Mouse (Mus musculus): ENCODE data around the gene Ism1. TPM values are rescaled to one million over a fixed set of nuclear protein-coding genes. Genes with fewer than 3 reads are reported as not detected.
A peak's percentile ranks its signal among the peaks of the same experiment; 100 is the strongest.

Ism1 gene
- polyA plus RNA-seq, 1 experiment from 2014 or later: 0.56 TPM

- H3K27me3 ChIP-seq (ENCODE audit: control insufficient read depth, insufficient read depth, low read length): no peaks in the 10 kb centered on the region
- H3K4me3 ChIP-seq (ENCODE audit: low read depth, low read length): no peak overlapping the region
- no peak overlapping the region for H3K27ac ChIP-seq (ENCODE audit: low read depth, low read length)
- 83% methylated on average over 3 of the region's 3 CpGs for WGBS
- H3K36me3 ChIP-seq (ENCODE audit: control insufficient read depth, insufficient read depth, low read length): no peaks in the 10 kb centered on the region
- no peaks in the 10 kb centered on the region for H3K4me1 ChIP-seq (ENCODE audit: control insufficient read depth, insufficient read depth, low read length)
- DNase-seq (ENCODE audit: low spot score, missing footprints): no peak
- H3K4me2 ChIP-seq: no peak overlapping the region
- H3K9ac ChIP-seq (ENCODE audit: low read length): no peak overlapping the region
- no peaks in the 10 kb centered on the region for H3K9me3 ChIP-seq (ENCODE audit: control insufficient read depth, low read length)
- ATAC-seq (ENCODE audit: low FRiP score): no peak
Measured at GRCm38 (mm10) chr2:139725328-139725727, 47.4 kb downstream of the Ism1 start.

- Histone ChIP-seq H3K27me3 (ENCODE audit: control insufficient read depth, insufficient read depth, low read length) (no peaks in the 10 kb centered on the region), H3K4me1 (ENCODE audit: control insufficient read depth, insufficient read depth, low read length) (no peaks in the 10 kb centered on the region), H3K36me3 (ENCODE audit: control insufficient read depth, insufficient read depth, low read length) (no peaks in the 10 kb centered on the region), H3K4me2 (no peak overlapping the region), H3K9me3 (ENCODE audit: control insufficient read depth, low read length) (no peaks in the 10 kb centered on the region), H3K9ac (ENCODE audit: low read length) (no peak overlapping the region), H3K4me3 (ENCODE audit: low read depth, low read length) (no peak overlapping the region), H3K27ac (ENCODE audit: low read depth, low read length) (no peak overlapping the region)
- WGBS: 85% methylated on average over 2 of the region's 2 CpGs
- ATAC-seq (ENCODE audit: low FRiP score): no peak
- DNase-seq (ENCODE audit: low spot score, missing footprints): no peak
Measured at GRCm38 (mm10) chr2:139728060-139728459, 50.1 kb downstream of the Ism1 start.

- Histone ChIP-seq H3K36me3 (ENCODE audit: control insufficient read depth, insufficient read depth, low read length) (no peaks in the 10 kb centered on the region), H3K4me2 (no peak overlapping the region), H3K27me3 (ENCODE audit: control insufficient read depth, insufficient read depth, low read length) (no peaks in the 10 kb centered on the region), H3K4me3 (ENCODE audit: low read depth, low read length) (no peak overlapping the region), H3K27ac (ENCODE audit: low read depth, low read length) (no peak overlapping the region), H3K9ac (ENCODE audit: low read length) (no peak overlapping the region), H3K9me3 (ENCODE audit: control insufficient read depth, low read length) (no peaks in the 10 kb centered on the region), H3K4me1 (ENCODE audit: control insufficient read depth, insufficient read depth, low read length) (no peaks in the 10 kb centered on the region)
- ATAC-seq (ENCODE audit: low FRiP score) (no peak), DNase-seq (ENCODE audit: low spot score, missing footprints) (no peak)
- 86% methylated on average over 5 of the region's 5 CpGs for WGBS
Measured at GRCm38 (mm10) chr2:139729377-139729776, 51.4 kb downstream of the Ism1 start.

- DNase-seq (ENCODE audit: low spot score, missing footprints) (no peak), ATAC-seq (ENCODE audit: low FRiP score) (no peak)
- H3K4me2 ChIP-seq: no peak overlapping the region
- no peak overlapping the region for H3K27ac ChIP-seq (ENCODE audit: low read depth, low read length)
- WGBS: 94% methylated on average over 1 of the region's 1 CpGs
- H3K4me3 ChIP-seq (ENCODE audit: low read depth, low read length): no peak overlapping the region
- H3K4me1 ChIP-seq (ENCODE audit: control insufficient read depth, insufficient read depth, low read length): peaks cover 7% of the 10 kb centered on the region
- H3K9ac ChIP-seq (ENCODE audit: low read length): no peak overlapping the region
- no peaks in the 10 kb centered on the region for H3K36me3 ChIP-seq (ENCODE audit: control insufficient read depth, insufficient read depth, low read length)
- no peaks in the 10 kb centered on the region for H3K27me3 ChIP-seq (ENCODE audit: control insufficient read depth, insufficient read depth, low read length)
- no peaks in the 10 kb centered on the region for H3K9me3 ChIP-seq (ENCODE audit: control insufficient read depth, low read length)
Measured at GRCm38 (mm10) chr2:139742381-139742780, 64.4 kb downstream of the Ism1 start.

GRCm38 (mm10) chr2:139757021-139757420 is 79.0 kb downstream of the Ism1 start:
- peak; percentile 95 for ATAC-seq (ENCODE audit: low FRiP score)
- no peak overlapping the region for H3K9ac ChIP-seq (ENCODE audit: low read length)
- 72% methylated on average over 8 of the region's 8 CpGs for WGBS
- H3K4me3 ChIP-seq (ENCODE audit: low read depth, low read length): no peak overlapping the region
- H3K9me3 ChIP-seq (ENCODE audit: control insufficient read depth, low read length): no peaks in the 10 kb centered on the region
- H3K27me3 ChIP-seq (ENCODE audit: control insufficient read depth, insufficient read depth, low read length): no peaks in the 10 kb centered on the region
- H3K4me2 ChIP-seq: no peak overlapping the region
- peak; percentile 80 for DNase-seq (ENCODE audit: low spot score, missing footprints)
- no peak overlapping the region for H3K27ac ChIP-seq (ENCODE audit: low read depth, low read length)
- no peaks in the 10 kb centered on the region for H3K4me1 ChIP-seq (ENCODE audit: control insufficient read depth, insufficient read depth, low read length)
- H3K36me3 ChIP-seq (ENCODE audit: control insufficient read depth, insufficient read depth, low read length): no peaks in the 10 kb centered on the region

- no peaks in the 10 kb centered on the region for H3K9me3 ChIP-seq (ENCODE audit: control insufficient read depth, low read length)
- H3K36me3 ChIP-seq (ENCODE audit: control insufficient read depth, insufficient read depth, low read length): no peaks in the 10 kb centered on the region
- 94% methylated on average over 1 of the region's 1 CpGs for WGBS
- no peaks in the 10 kb centered on the region for H3K27me3 ChIP-seq (ENCODE audit: control insufficient read depth, insufficient read depth, low read length)
- no peak overlapping the region for H3K9ac ChIP-seq (ENCODE audit: low read length)
- H3K27ac ChIP-seq (ENCODE audit: low read depth, low read length): no peak overlapping the region
- DNase-seq (ENCODE audit: low spot score, missing footprints) (peak; percentile 19), ATAC-seq (ENCODE audit: low FRiP score) (peak; percentile 51; the same call in 1 of the 2 replicates)
- no peak overlapping the region for H3K4me2 ChIP-seq
- no peak overlapping the region for H3K4me3 ChIP-seq (ENCODE audit: low read depth, low read length)
- no peaks in the 10 kb centered on the region for H3K4me1 ChIP-seq (ENCODE audit: control insufficient read depth, insufficient read depth, low read length)
Measured at GRCm38 (mm10) chr2:139757456-139757855, 79.5 kb downstream of the Ism1 start.

GRCm38 (mm10) chr2:139764355-139764754 is 86.4 kb downstream of the Ism1 start:
- Histone ChIP-seq H3K9ac (ENCODE audit: low read length) (no peak overlapping the region), H3K4me1 (ENCODE audit: control insufficient read depth, insufficient read depth, low read length) (no peaks in the 10 kb centered on the region), H3K4me3 (ENCODE audit: low read depth, low read length) (no peak overlapping the region), H3K4me2 (no peak overlapping the region), H3K27ac (ENCODE audit: low read depth, low read length) (no peak overlapping the region), H3K27me3 (ENCODE audit: control insufficient read depth, insufficient read depth, low read length) (no peaks in the 10 kb centered on the region), H3K36me3 (ENCODE audit: control insufficient read depth, insufficient read depth, low read length) (no peaks in the 10 kb centered on the region), H3K9me3 (ENCODE audit: control insufficient read depth, low read length) (no peaks in the 10 kb centered on the region)
- WGBS: 84% methylated on average over 5 of the region's 5 CpGs
- ATAC-seq (ENCODE audit: low FRiP score) (no peak), DNase-seq (ENCODE audit: low spot score, missing footprints) (no peak)

- no peak overlapping the region for H3K4me3 ChIP-seq (ENCODE audit: low read depth, low read length)
- no peaks in the 10 kb centered on the region for H3K27me3 ChIP-seq (ENCODE audit: control insufficient read depth, insufficient read depth, low read length)
- no peak overlapping the region for H3K9ac ChIP-seq (ENCODE audit: low read length)
- H3K4me2 ChIP-seq: no peak overlapping the region
- WGBS: 85% methylated on average over 8 of the region's 8 CpGs
- no peaks in the 10 kb centered on the region for H3K4me1 ChIP-seq (ENCODE audit: control insufficient read depth, insufficient read depth, low read length)
- H3K36me3 ChIP-seq (ENCODE audit: control insufficient read depth, insufficient read depth, low read length): no peaks in the 10 kb centered on the region
- H3K9me3 ChIP-seq (ENCODE audit: control insufficient read depth, low read length): no peaks in the 10 kb centered on the region
- no peak for ATAC-seq (ENCODE audit: low FRiP score)
- H3K27ac ChIP-seq (ENCODE audit: low read depth, low read length): no peak overlapping the region
- DNase-seq (ENCODE audit: low spot score, missing footprints): no peak
Measured at GRCm38 (mm10) chr2:139774949-139775570, 97.1 kb downstream of the Ism1 start.

- Histone ChIP-seq H3K4me2 (no peak overlapping the region), H3K36me3 (ENCODE audit: control insufficient read depth, insufficient read depth, low read length) (no peaks in the 10 kb centered on the region), H3K9ac (ENCODE audit: low read length) (no peak overlapping the region), H3K4me3 (ENCODE audit: low read depth, low read length) (no peak overlapping the region), H3K27me3 (ENCODE audit: control insufficient read depth, insufficient read depth, low read length) (no peaks in the 10 kb centered on the region), H3K27ac (ENCODE audit: low read depth, low read length) (no peak overlapping the region), H3K4me1 (ENCODE audit: control insufficient read depth, insufficient read depth, low read length) (no peaks in the 10 kb centered on the region), H3K9me3 (ENCODE audit: control insufficient read depth, low read length) (no peaks in the 10 kb centered on the region)
- DNase-seq (ENCODE audit: low spot score, missing footprints) (no peak), ATAC-seq (ENCODE audit: low FRiP score) (0 out of 2 replicates have a peak, but pooled peaks have one; percentile 14)
- WGBS: 32% methylated on average over 1 of the region's 1 CpGs
Measured at GRCm38 (mm10) chr2:139776644-139777043, 98.7 kb downstream of the Ism1 start.

Data from midbrain, embryonic 11.5 days (tissue).